Mouse (Mus musculus): ENCODE results near the gene Prpf6. TPM values are rescaled to one million over a fixed set of nuclear protein-coding genes. Genes with fewer than 3 reads are reported as not detected.

Gene Prpf6
- total and polyA plus RNA-seq, 3 experiments, result 28.3 to 53.8 (median 48.1) TPM

DNA sequence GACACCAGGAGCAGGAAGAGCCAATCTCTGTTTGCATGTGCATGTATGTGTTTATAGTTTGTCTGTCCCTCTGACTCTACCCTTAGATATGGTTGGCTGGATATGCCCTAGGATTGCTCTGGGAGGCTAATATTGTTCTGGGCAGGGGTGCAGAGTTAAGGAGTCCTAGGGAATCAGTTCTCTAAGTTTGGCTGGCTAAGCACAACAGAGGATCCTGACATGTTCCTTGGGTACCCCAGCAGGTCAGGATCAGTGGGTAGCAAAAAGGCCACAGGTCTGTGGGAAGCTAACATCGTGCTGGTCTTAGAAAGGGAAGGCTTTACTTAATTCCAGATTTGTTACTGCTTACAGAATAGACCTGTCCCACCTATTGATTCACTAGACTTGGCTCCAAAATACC is 12.0 kb upstream of the Prpf6 start:
- Histone ChIP-seq H3K4me3 (replicated peaks in 1 of 3; ENCODE audit: low read depth in 2 of 3, low read length in 2 of 3, poor library complexity in 1 of 3) (no peak overlapping the region), H3K9me3 (replicated peaks; ENCODE audit: low read length) (no peaks in the 10 kb centered on the region), H3K9ac (ENCODE audit: insufficient read depth, low read depth) (0 out of 2 replicates have a peak overlapping the region, but pooled peaks have one; percentile 86), H3K27me3 (replicated peaks) (no peaks in the 10 kb centered on the region), H3K79me2 (replicated peaks; ENCODE audit: control insufficient read depth, extremely low read depth, insufficient read depth, poor library complexity, severe bottlenecking) (peaks cover 4% of the 10 kb centered on the region; the same call in 1 of the 2 replicates), H3K4me1 (ENCODE audit: control insufficient read depth in 1 of 2, insufficient read depth in 2 of 2) (peaks cover 3 to 25% of the 10 kb centered on the region in 2 experiments; a peak in 2 of 4 replicates), H3K36me3 (replicated peaks in 1 of 2; ENCODE audit: control insufficient read depth in 1 of 2, insufficient read depth in 1 of 2, low read length in 1 of 2) (peaks cover 11 to 52% of the 10 kb centered on the region in 2 experiments), H3K4me2 (ENCODE audit: insufficient read depth, low read depth, poor library complexity, severe bottlenecking) (no peak overlapping the region), H3K27ac (ENCODE audit: insufficient read depth, low read depth) (no peak overlapping the region)
- dilution Hi-C loops (cut with MboI; ENCODE audit: extremely low pct_ligation_motif_present, extremely low pct_unique_long_range_greater_than_20kb, low sequenced_read_pairs), result no loop called here
- in situ Hi-C loops (cut with MboI; ENCODE audit: low pct_ligation_motif_present, low pct_unique_long_range_greater_than_20kb, low sequenced_read_pairs), result loop anchor here (5.0 kb wide), 1 partner anchor 187 kb away; no protein-coding TSS in a partner anchor
- TF ChIP-seq CTCF (conservative IDR thresholded peaks at IDR 0.05 in 1 of 2, IDR thresholded peaks at IDR 0.05 in 1 of 2; ENCODE audit: low read depth in 2 of 2, low read length in 2 of 2) (no peak), CHD2 (IDR thresholded peaks at IDR 0.05; ENCODE audit: low read length) (0 out of 2 replicates have a peak, but pooled peaks have one; percentile 18), NELFE (IDR thresholded peaks at IDR 0.05; ENCODE audit: low read depth, low read length) (no peak)
- no peak for DNase-seq (ENCODE audit: extremely low read depth)

DNA sequence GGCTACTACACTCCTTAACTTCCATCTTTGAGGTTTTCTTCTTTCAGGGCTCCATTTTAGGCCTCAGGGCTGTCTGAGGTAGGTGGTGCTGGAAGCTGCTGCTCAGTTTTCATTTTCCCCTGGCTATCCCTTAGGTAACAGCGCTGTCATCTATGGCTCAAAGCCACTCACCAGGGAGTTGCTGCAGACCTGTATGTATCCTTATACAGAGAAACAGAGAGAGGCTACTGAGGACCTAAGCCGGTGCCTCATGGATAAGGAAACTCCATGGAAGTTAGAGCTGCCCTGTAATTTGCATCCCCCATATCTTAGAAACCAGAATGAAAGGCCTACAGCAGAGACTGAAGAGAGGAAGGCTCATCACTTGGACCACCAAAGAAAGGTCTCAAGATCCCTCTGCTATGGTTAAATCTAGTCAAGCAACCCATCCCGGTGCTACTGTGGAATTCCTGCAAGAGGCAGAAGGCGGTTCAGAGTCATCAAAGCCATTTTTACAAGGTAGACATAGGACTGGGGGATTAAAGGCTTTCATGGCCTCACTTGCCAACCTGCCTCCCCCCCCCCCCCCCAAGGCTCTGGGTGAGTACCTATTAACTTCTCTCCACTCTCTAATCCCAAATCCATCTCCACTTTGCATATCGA is 11.4 kb upstream of the Prpf6 start:
- TF ChIP-seq IRF4 (IDR thresholded peaks at IDR 0.05; ENCODE audit: low read depth, low read length) (no peak), HCFC1 (IDR thresholded peaks at IDR 0.05; ENCODE audit: low read depth, low read length) (no peak), SIN3A (IDR thresholded peaks at IDR 0.05; ENCODE audit: low read length) (no peak), TBP (conservative IDR thresholded peaks at IDR 0.05; ENCODE audit: low read depth, low read length) (no peak), MXI1 (IDR thresholded peaks at IDR 0.05; ENCODE audit: low read depth, low read length) (no peak), CTCF (conservative IDR thresholded peaks at IDR 0.05 in 1 of 2, IDR thresholded peaks at IDR 0.05 in 1 of 2; ENCODE audit: low read depth in 2 of 2, low read length in 2 of 2) (no peak), UBTF (IDR thresholded peaks at IDR 0.05; ENCODE audit: low read depth, low read length) (no peak), CHD1 (IDR thresholded peaks at IDR 0.05; ENCODE audit: low read depth, low read length) (no peak), RCOR1 (conservative IDR thresholded peaks at IDR 0.05; ENCODE audit: low read depth, low read length) (no peak), MYC (IDR thresholded peaks at IDR 0.05; ENCODE audit: low read depth, low read length) (no peak), ZKSCAN1 (IDR thresholded peaks at IDR 0.05; ENCODE audit: borderline replicate concordance, low read depth, low read length) (no peak), ELF1 (IDR thresholded peaks at IDR 0.05; ENCODE audit: low read depth, low read length) (no peak), GABPA (IDR thresholded peaks at IDR 0.05; ENCODE audit: insufficient replicate concordance, low read depth, low read length) (no peak), USF1 (IDR thresholded peaks at IDR 0.05; ENCODE audit: low read depth, low read length) (no peak), ETS1 (conservative IDR thresholded peaks at IDR 0.05; ENCODE audit: low read depth, low read length) (no peak), ZC3H11A (IDR thresholded peaks at IDR 0.05; ENCODE audit: low read depth, low read length) (no peak), E2F4 (IDR thresholded peaks at IDR 0.05; ENCODE audit: insufficient replicate concordance, low read depth, low read length) (no peak), MAZ (IDR thresholded peaks at IDR 0.05; ENCODE audit: low read depth, low read length) (no peak), ZNF384 (IDR thresholded peaks at IDR 0.05; ENCODE audit: low read depth, low read length) (no peak), ZMIZ1 (IDR thresholded peaks at IDR 0.05; ENCODE audit: low read depth, low read length) (no peak)
- Histone ChIP-seq H3K9ac (ENCODE audit: insufficient read depth, low read depth) (peak overlapping the region; percentile 86), H3K27ac (ENCODE audit: insufficient read depth, low read depth) (no peak overlapping the region), H3K4me2 (ENCODE audit: insufficient read depth, low read depth, poor library complexity, severe bottlenecking) (peak overlapping the region; percentile 73), H3K4me1 (ENCODE audit: control insufficient read depth in 1 of 2, insufficient read depth in 2 of 2) (peaks cover 3 to 25% of the 10 kb centered on the region in 2 experiments; a peak in 2 of 4 replicates), H3K79me2 (replicated peaks; ENCODE audit: control insufficient read depth, extremely low read depth, insufficient read depth, poor library complexity, severe bottlenecking) (peaks cover 4% of the 10 kb centered on the region; the same call in 1 of the 2 replicates), H3K4me3 (replicated peaks in 1 of 3; ENCODE audit: low read depth in 2 of 3, low read length in 2 of 3, poor library complexity in 1 of 3) (peak overlapping the region; percentile 67 to 78 (median 75)), H3K9me3 (replicated peaks; ENCODE audit: low read length) (no peaks in the 10 kb centered on the region), H3K27me3 (replicated peaks) (no peaks in the 10 kb centered on the region), H3K36me3 (replicated peaks in 1 of 2; ENCODE audit: control insufficient read depth in 1 of 2, insufficient read depth in 1 of 2, low read length in 1 of 2) (peaks cover 11 to 52% of the 10 kb centered on the region in 2 experiments)
- in situ Hi-C loops (cut with MboI; ENCODE audit: low pct_ligation_motif_present, low pct_unique_long_range_greater_than_20kb, low sequenced_read_pairs), result no loop called here
- no peak for DNase-seq (ENCODE audit: extremely low read depth)
- dilution Hi-C loops (cut with MboI; ENCODE audit: extremely low pct_ligation_motif_present, extremely low pct_unique_long_range_greater_than_20kb, low sequenced_read_pairs), result no loop called here
